Mouse (Mus musculus): Measurements from ENCODE around the gene Patl2. TPM values are rescaled to one million over a fixed set of nuclear protein-coding genes. Genes with fewer than 3 reads are reported as not detected.
A peak's percentile ranks its signal among the peaks of the same experiment; 100 is the strongest.

Patl2 gene
- total and polyA plus RNA-seq, 3 experiments, result not detected

- peak; percentile 58 for DNase-seq (ENCODE audit: extremely low read depth)
- Histone ChIP-seq H3K27ac (ENCODE audit: insufficient read depth, low read depth) (no peak within 1 kb of the TSS), H3K36me3 (replicated peaks in 1 of 2; ENCODE audit: control insufficient read depth in 1 of 2, insufficient read depth in 1 of 2, low read length in 1 of 2) (no peaks in the 10 kb centered on the region), H3K27me3 (replicated peaks) (no peaks in the 10 kb centered on the region), H3K9me3 (replicated peaks; ENCODE audit: low read length) (no peaks in the 10 kb centered on the region), H3K4me2 (ENCODE audit: insufficient read depth, low read depth, poor library complexity, severe bottlenecking) (peak within 1 kb of the TSS; percentile 66), H3K79me2 (replicated peaks; ENCODE audit: control insufficient read depth, extremely low read depth, insufficient read depth, poor library complexity, severe bottlenecking) (no peaks in the 10 kb centered on the region), H3K4me3 (replicated peaks in 1 of 3; ENCODE audit: low read depth in 2 of 3, low read length in 2 of 3, poor library complexity in 1 of 3) (peak within 1 kb of the TSS; percentile 63 to 75 (median 73)), H3K9ac (ENCODE audit: insufficient read depth, low read depth) (peak within 1 kb of the TSS; percentile 45), H3K4me1 (ENCODE audit: control insufficient read depth in 1 of 2, insufficient read depth in 2 of 2) (peaks cover 8 to 13% of the 10 kb centered on the region in 2 experiments; a peak in 3 of 4 replicates)
- dilution Hi-C loops (cut with MboI; ENCODE audit: extremely low pct_ligation_motif_present, extremely low pct_unique_long_range_greater_than_20kb, low sequenced_read_pairs), result no loop called here
- 0 out of 2 replicates have a peak, but pooled peaks have one; percentile 36 for TF ChIP-seq ZMIZ1 (IDR thresholded peaks at IDR 0.05; ENCODE audit: low read depth, low read length)
- TF ChIP-seq TCF12 (IDR thresholded peaks at IDR 0.05; ENCODE audit: low read depth, low read length), result 0 out of 2 replicates have a peak, but pooled peaks have one; percentile 13
- peak; percentile 53 for TF ChIP-seq USF2 (conservative IDR thresholded peaks at IDR 0.05; ENCODE audit: low read depth, low read length)
- peak; percentile 80 for TF ChIP-seq MAZ (IDR thresholded peaks at IDR 0.05; ENCODE audit: low read depth, low read length)
- TF ChIP-seq RCOR1 (conservative IDR thresholded peaks at IDR 0.05; ENCODE audit: low read depth, low read length), result 0 out of 2 replicates have a peak, but pooled peaks have one; percentile 27
- no peak for TF ChIP-seq UBTF (IDR thresholded peaks at IDR 0.05; ENCODE audit: low read depth, low read length)
- no peak for TF ChIP-seq TBP (conservative IDR thresholded peaks at IDR 0.05; ENCODE audit: low read depth, low read length)
- TF ChIP-seq MYC (IDR thresholded peaks at IDR 0.05; ENCODE audit: low read depth, low read length), result peak; percentile 20; the same call in 1 of the 2 replicates
- peak; percentile 77 for TF ChIP-seq USF1 (IDR thresholded peaks at IDR 0.05; ENCODE audit: low read depth, low read length)
- TF ChIP-seq MXI1 (IDR thresholded peaks at IDR 0.05; ENCODE audit: low read depth, low read length), result peak; percentile 20; the same call in 1 of the 2 replicates
- no peak for TF ChIP-seq ZKSCAN1 (IDR thresholded peaks at IDR 0.05; ENCODE audit: borderline replicate concordance, low read depth, low read length)
- no peak for TF ChIP-seq ETS1 (conservative IDR thresholded peaks at IDR 0.05; ENCODE audit: low read depth, low read length)
- peak; percentile 2; the same call in 1 of the 2 replicates for TF ChIP-seq ZNF384 (IDR thresholded peaks at IDR 0.05; ENCODE audit: low read depth, low read length)
- TF ChIP-seq IRF4 (IDR thresholded peaks at IDR 0.05; ENCODE audit: low read depth, low read length), result 0 out of 2 replicates have a peak, but pooled peaks have one; percentile 21
- TF ChIP-seq CHD2 (IDR thresholded peaks at IDR 0.05; ENCODE audit: low read length), result peak; percentile 37; the same call in 1 of the 2 replicates
- TF ChIP-seq NRF1 (IDR thresholded peaks at IDR 0.05; ENCODE audit: low read depth, low read length), result peak; percentile 62
- peak; percentile 99 for TF ChIP-seq BHLHE40 (IDR thresholded peaks at IDR 0.05; ENCODE audit: low read depth, low read length)
- TF ChIP-seq MAX (IDR thresholded peaks at IDR 0.05; ENCODE audit: low read length), result peak; percentile 80
- peak; percentile 52; the same call in 1 of the 2 replicates for TF ChIP-seq SIN3A (IDR thresholded peaks at IDR 0.05; ENCODE audit: low read length)
- in situ Hi-C loops (cut with MboI; ENCODE audit: low pct_ligation_motif_present, low pct_unique_long_range_greater_than_20kb, low sequenced_read_pairs), result no loop called here
Measured at GRCm38 (mm10) chr2:122234611-122235288, 48.8 kb upstream of the Patl2 start, which contains the start of gene Sord. Gene Sord, plus strand, starts transcription at chr2:122234749.
